Comparison of ENCODE assay signal across 7 mouse cellular contexts in the genomic region with DNA sequence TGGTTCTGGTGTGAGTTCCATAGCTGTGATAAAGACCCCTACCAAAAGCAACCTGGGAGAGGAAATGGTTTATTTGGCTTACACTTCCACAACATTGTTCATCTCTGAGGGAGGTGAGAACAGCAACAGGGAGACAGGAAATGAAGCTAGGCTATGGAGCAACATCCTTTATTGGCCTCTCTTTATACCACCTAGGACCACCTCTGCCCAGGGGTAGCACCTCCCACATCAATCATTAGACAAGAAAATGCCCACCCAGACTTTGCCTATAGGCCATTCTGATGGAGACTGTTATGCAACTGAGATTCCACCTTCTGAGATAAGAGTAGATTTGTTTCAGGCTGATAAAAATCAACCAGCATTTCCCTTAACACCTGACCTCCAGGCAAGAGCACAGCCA. TPM values are rescaled to one million over a fixed set of nuclear protein-coding genes. Genes with fewer than 3 reads are reported as not detected.
DNase-seq lines count a peak whose midpoint lies in the region; ATAC-seq and TF ChIP-seq lines count a peak whose summit lies in the region.

No protein-coding gene starts in this region.

- peaks cover 19% of the 10 kb centered on the region for H3K4me1 ChIP-seq in kidney, embryonic 15.5 days
- peaks cover 0 to 3% of the 10 kb centered on the region in 2 experiments; a peak in 1 of 4 replicates for H3K4me1 ChIP-seq in ES-E14 (ENCODE audit: control insufficient read depth in 2 of 2, insufficient read depth in 2 of 2, low read length in 2 of 2, poor library complexity in 1 of 2)
- peaks cover 4% of the 10 kb centered on the region for H3K4me1 ChIP-seq in cortical plate, adult 2 months (ENCODE audit: control insufficient read depth, insufficient read depth, low read length)
- peaks cover 25 to 34% of the 10 kb centered on the region in 2 experiments for H3K4me1 ChIP-seq in liver, embryonic 14.5 days (replicated peaks; ENCODE audit: control insufficient read depth in 2 of 2, insufficient read depth in 2 of 2, low read length in 1 of 2)

- no peaks in the 10 kb centered on the region for H3K36me3 ChIP-seq in kidney, embryonic 15.5 days
- H3K36me3 ChIP-seq in ES-E14 (ENCODE audit: control insufficient read depth, insufficient read depth, low read length, poor library complexity, severe bottlenecking), result no peaks in the 10 kb centered on the region
- H3K36me3 ChIP-seq in liver, embryonic 14.5 days (replicated peaks; ENCODE audit: control insufficient read depth, insufficient read depth, low read depth), result no peaks in the 10 kb centered on the region

- in situ Hi-C loops in ES-E14 (cut with MboI; ENCODE audit: low sequenced_read_pairs in 2 of 2, unreplicated experiment in 2 of 2), result no loop called here

- H3K9me3 ChIP-seq in kidney, embryonic 15.5 days (replicated peaks), result no peaks in the 10 kb centered on the region
- no peaks in the 10 kb centered on the region for H3K9me3 ChIP-seq in ES-E14 (ENCODE audit: control insufficient read depth, insufficient read depth, low read depth, low read length)
- H3K9me3 ChIP-seq in liver, embryonic 14.5 days (ENCODE audit: control insufficient read depth, low read length), result no peaks in the 10 kb centered on the region

- no peak overlapping the region for H3K9ac ChIP-seq in kidney, embryonic 15.5 days
- H3K9ac ChIP-seq in ES-E14 (ENCODE audit: insufficient read depth, low read depth, low read length, poor library complexity, severe bottlenecking), result no peak overlapping the region
- H3K9ac ChIP-seq in liver, embryonic 14.5 days (replicated peaks), result no peak overlapping the region; the same call in 1 of the 2 replicates

- no peak for ATAC-seq in kidney, embryonic 15.5 days (replicated peaks; ENCODE audit: low FRiP score)
- no peak for ATAC-seq in liver, embryonic 14.5 days (ENCODE audit: insufficient read depth)

- H3K4me2 ChIP-seq in kidney, embryonic 15.5 days, result peak overlapping the region; percentile 62
- H3K4me2 ChIP-seq in liver, embryonic 14.5 days (ENCODE audit: low read depth), result peak overlapping the region; percentile 78

- peak overlapping the region; percentile 99 for H3K4me3 ChIP-seq in kidney, embryonic 15.5 days (replicated peaks)
- H3K4me3 ChIP-seq in ES-E14 (ENCODE audit: insufficient read depth in 1 of 2, low read depth in 1 of 2, low read length in 2 of 2, poor library complexity in 1 of 2, severe bottlenecking in 1 of 2), result peak overlapping the region in 1 of 2 experiments; percentile 52; a peak in 1 of 4 replicates
- H3K4me3 ChIP-seq in cortical plate, adult 2 months (ENCODE audit: insufficient read depth, low read length), result peak overlapping the region; percentile 51
- H3K4me3 ChIP-seq in liver, embryonic 14.5 days (ENCODE audit: insufficient read depth in 1 of 2, low read depth in 2 of 2, low read length in 2 of 2), result peak overlapping the region in 1 of 2 experiments; percentile 96; a peak in 2 of 4 replicates

- no peak for TF ChIP-seq CTCF in cortical plate, adult 2 months (IDR thresholded peaks at IDR 0.05; ENCODE audit: extremely low read depth, insufficient read depth, low read length)
- TF ChIP-seq CTCF in liver, embryonic 14.5 days (IDR thresholded peaks at IDR 0.05; ENCODE audit: low read depth), result no peak

- TF ChIP-seq EP300 in liver, embryonic 14.5 days (IDR thresholded peaks at IDR 0.05; ENCODE audit: low read depth), result no peak

- TF ChIP-seq POLR2A in cortical plate, adult 2 months (IDR thresholded peaks at IDR 0.05; ENCODE audit: extremely low read depth, insufficient read depth, low read length), result no peak

- no peak overlapping the region for H3K27ac ChIP-seq in kidney, embryonic 15.5 days
- H3K27ac ChIP-seq in ES-E14 (ENCODE audit: insufficient read depth, low read depth, low read length, poor library complexity, severe bottlenecking), result peak overlapping the region; percentile 56; the same call in 1 of the 2 replicates
- no peak overlapping the region for H3K27ac ChIP-seq in cortical plate, adult 2 months (ENCODE audit: insufficient read depth, low read length)
- H3K27ac ChIP-seq in liver, embryonic 14.5 days, result no peak overlapping the region

- DNase-seq in kidney, adult 9 months, result no peak
- DNase-seq in ES-E14 (ENCODE audit: low read depth, low spot score), result no peak
- no peak for DNase-seq in liver, embryonic 14.5 days (ENCODE audit: low read depth in 3 of 3, low spot score in 3 of 3)
- no peak for DNase-seq in adrenal gland, adult (ENCODE audit: inconsistent age in 2 of 2, low spot score in 1 of 2)
- DNase-seq in retina, embryonic 14.5 days (ENCODE audit: low spot score), result no peak

- no peaks in the 10 kb centered on the region for H3K27me3 ChIP-seq in kidney, embryonic 15.5 days
- H3K27me3 ChIP-seq in liver, embryonic 14.5 days (ENCODE audit: control insufficient read depth, insufficient read depth, low read length), result no peaks in the 10 kb centered on the region

TF ChIP-seq in ES-E14, 5 proteins besides CTCF, POLR2A, EP300 and RAD21:
- TF ChIP-seq MAFK (IDR thresholded peaks at IDR 0.05; ENCODE audit: insufficient read depth, low read depth, low read length), result no peak
- no peak for TF ChIP-seq ZC3H11A (IDR thresholded peaks at IDR 0.05; ENCODE audit: borderline replicate concordance, low read depth, low read length)
- TF ChIP-seq CHD2 (IDR thresholded peaks at IDR 0.05; ENCODE audit: low read depth, low read length), result no peak
- TF ChIP-seq ZNF384 (IDR thresholded peaks at IDR 0.05; ENCODE audit: low read depth, low read length), result no peak
- no peak for TF ChIP-seq HCFC1 (IDR thresholded peaks at IDR 0.05; ENCODE audit: borderline replicate concordance, insufficient read depth, low read length)

RNA-seq across cellular contexts. Expression of a gene that starts 0.8 kb away (rescaled TPM):
- 41.8 and 43.5 TPM in 2 replicates for polyA plus RNA-seq in kidney, embryonic 15.5 days (2015; fragmentation: Nextera tagmentation; extraction: Ambion mirVana)
- total RNA-seq in ES-E14 (2012; rRNA removed), result 7.7 and 8.6 TPM in 2 replicates
- 87.7 and 97.5 TPM in 2 replicates for polyA plus RNA-seq in cortical plate, adult 2 months (2012; rRNA removed)
- polyA plus RNA-seq in liver, embryonic 14.5 days (2012; rRNA removed), result 11.0 and 12.5 TPM in 2 replicates
- polyA plus RNA-seq in liver, embryonic 14.5 days (2014; fragmentation: Nextera tagmentation; extraction: Ambion mirVana), result 12.3 and 14.2 TPM in 2 replicates
